Mouse (Mus musculus) liver, adult 2 months (tissue): ENCODE data around the gene Olfr998. TPM values are rescaled to one million over a fixed set of nuclear protein-coding genes. Genes with fewer than 3 reads are reported as not detected.
A peak's percentile ranks its signal among the peaks of the same experiment; 100 is the strongest.
"Not testable (repeated sequence)": the region's sequence is repeated elsewhere in the genome, so short reads cannot be mapped to it uniquely, and the experiment has no call there.

Source experiments
- DNase-seq: peaks from one replicate; pipeline ENCODE4 v3.0.0-alpha.2; 2011; ENCODE audit warnings: low read depth, low spot score; ENCODE audit errors: extremely low read depth
- H3K27ac ChIP-seq: fragments of 200-500 bp; replicated peaks from 2 replicates; pipeline ENCODE4 v1.5.1; 2012; ENCODE audit warnings: low read depth, mild to moderate bottlenecking, control low read depth, inconsistent platforms, low read length; ENCODE audit not compliant: insufficient read depth
- H3K27me3 ChIP-seq: fragments of 200-500 bp; 2 replicates; pipeline ENCODE4 v1.6.1; 2012; ENCODE audit warnings: mild to moderate bottlenecking, moderate library complexity, low read length, inconsistent platforms; ENCODE audit not compliant: control insufficient read depth, insufficient read depth
- H3K36me3 ChIP-seq: fragments of 200-500 bp; 2 replicates; pipeline ENCODE4 v1.6.1; 2012; ENCODE audit warnings: low read length, inconsistent platforms; ENCODE audit not compliant: control insufficient read depth, insufficient read depth
- H3K4me1 ChIP-seq: fragments of 200-500 bp; 2 replicates; pipeline ENCODE4 v1.6.1; 2011; ENCODE audit warnings: low read length; ENCODE audit not compliant: control insufficient read depth, insufficient read depth
- H3K4me3 ChIP-seq: fragments of 200-500 bp; 2 replicates; pipeline ENCODE4 v1.5.1; 2011; ENCODE audit warnings: low read depth, mild to moderate bottlenecking, control low read depth, low read length, moderate library complexity; ENCODE audit not compliant: insufficient read depth
- H3K79me2 ChIP-seq: fragments of 200-500 bp; 2 replicates; pipeline ENCODE4 v1.6.1; 2012; ENCODE audit warnings: inconsistent platforms, mild to moderate bottlenecking, low read length, moderate library complexity; ENCODE audit not compliant: control insufficient read depth, insufficient read depth
- H3K9ac ChIP-seq: fragments of 200-500 bp; 2 replicates; pipeline ENCODE4 v1.6.1; 2012; ENCODE audit warnings: low read depth, mild to moderate bottlenecking, control low read depth, inconsistent platforms, low read length
- CTCF ChIP-seq: fragments of 200-500 bp; IDR thresholded peaks from 2 replicates; pipeline ENCODE4 v1.5.1; 2011; ENCODE audit warnings: low read depth, low read length, control low read depth
- POLR2A ChIP-seq: fragments of 200-500 bp; IDR thresholded peaks from 2 replicates; pipeline ENCODE4 v1.6.1; 2011; ENCODE audit warnings: low read length, control low read depth; ENCODE audit not compliant: insufficient read depth; ENCODE audit errors: extremely low read depth
- WGBS: fragments of 180-500 bp; shearing (Covaris S2); methylation state at CpG from one replicate; pipeline ENCODE4 v1.1.7; 2018; 5-methylcytosine and 5-hydroxymethylcytosine counted together
- polyA plus RNA-seq: library from polyadenylated mRNA; depleted of rRNA; stranded (reverse); fragments of >200 nt; gene quantifications from 2 replicates; pipeline ENCODE4 v1.2.3, GENCODE M21; 2012; rRNA removed
- total RNA-seq: library from RNA; depleted of rRNA; stranded (reverse); fragments of >200 nt; gene quantifications from 2 replicates; pipeline ENCODE4 v1.2.3, GENCODE M21; 2014; rRNA removed

The Olfr998 gene
- not detected in 2 replicates for total RNA-seq
- polyA plus RNA-seq: not detected in 2 replicates

GRCm38 (mm10) chr2:85588648-85589047 is at the start of gene Olfr998:
Olfr998 (plus strand) TSS chr2:85588948.
- not testable (repeated sequence) for H3K27ac ChIP-seq, H3K9ac ChIP-seq, H3K36me3 ChIP-seq, H3K4me1 ChIP-seq, H3K4me3 ChIP-seq, H3K79me2 ChIP-seq, H3K27me3 ChIP-seq, DNase-seq
- WGBS: 85% methylated on average over 2 of the region's 2 CpGs

- DNase-seq: no peak
- no peak overlapping the region for H3K27ac ChIP-seq
- no peaks in the 10 kb centered on the region for H3K4me1 ChIP-seq
- WGBS: 67% methylated on average over 1 of the region's 1 CpGs
- H3K27me3 ChIP-seq: no peaks in the 10 kb centered on the region
- no peak overlapping the region for H3K4me3 ChIP-seq
- no peaks in the 10 kb centered on the region for H3K36me3 ChIP-seq
- H3K79me2 ChIP-seq: no peaks in the 10 kb centered on the region
- no peak overlapping the region for H3K9ac ChIP-seq
- TF ChIP-seq POLR2A (no peak), CTCF (no peak)
Observed at GRCm38 (mm10) chr2:85554806-85555205, 33.9 kb upstream of the Olfr998 start.

DNA sequence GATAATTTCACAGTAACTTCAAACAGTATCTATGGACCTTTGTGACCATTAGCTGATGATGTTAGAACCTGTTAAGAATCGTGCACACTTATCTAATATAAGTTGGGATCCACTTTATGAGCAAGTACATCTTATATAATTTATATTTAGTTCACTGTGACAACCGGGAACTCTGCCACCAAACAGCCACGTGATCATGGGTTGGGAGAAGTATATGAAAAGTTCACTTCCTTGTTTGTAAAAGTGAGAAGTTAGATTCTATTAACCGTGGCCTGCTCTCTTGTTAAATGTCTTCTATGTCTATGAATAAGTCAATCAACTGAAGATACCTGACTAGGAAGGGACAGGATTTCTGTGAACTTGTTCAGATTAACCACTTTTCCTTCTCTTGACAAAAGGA is 28.5 kb upstream of the Olfr998 start:
- no peak overlapping the region for H3K27ac ChIP-seq
- H3K36me3 ChIP-seq: no peaks in the 10 kb centered on the region
- no peaks in the 10 kb centered on the region for H3K4me1 ChIP-seq
- H3K27me3 ChIP-seq: no peaks in the 10 kb centered on the region
- DNase-seq: no peak
- TF ChIP-seq CTCF: no peak
- no peak for TF ChIP-seq POLR2A
- H3K79me2 ChIP-seq: no peaks in the 10 kb centered on the region
- H3K9ac ChIP-seq: no peak overlapping the region
- no peak overlapping the region for H3K4me3 ChIP-seq
- 43% methylated on average over 4 of the region's 4 CpGs for WGBS

DNA sequence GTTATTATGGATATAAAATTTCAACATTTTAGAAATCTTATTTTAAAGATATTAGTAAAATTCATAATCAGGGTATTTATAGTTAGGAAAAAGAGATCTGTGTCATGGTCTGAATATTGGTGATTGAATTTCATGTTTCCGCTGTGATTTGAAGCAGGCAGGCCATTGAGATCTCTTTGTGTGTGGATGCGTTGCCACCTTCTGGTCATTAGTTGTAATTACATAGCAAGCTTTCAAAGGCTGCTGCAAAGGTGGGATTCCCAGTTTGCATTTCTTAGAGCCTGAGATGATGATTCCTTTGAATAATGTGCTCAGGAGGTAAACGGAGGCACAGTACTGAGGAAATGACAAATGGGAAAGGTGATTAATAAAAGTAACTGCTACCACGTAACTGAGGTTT is 27.6 kb upstream of the Olfr998 start:
- no peak overlapping the region for H3K4me3 ChIP-seq
- peak; percentile 40 for DNase-seq
- no peaks in the 10 kb centered on the region for H3K27me3 ChIP-seq
- 28% methylated on average over 4 of the region's 4 CpGs for WGBS
- H3K27ac ChIP-seq: no peak overlapping the region
- TF ChIP-seq CTCF: peak; percentile 61
- no peak for TF ChIP-seq POLR2A
- H3K9ac ChIP-seq: no peak overlapping the region
- no peaks in the 10 kb centered on the region for H3K79me2 ChIP-seq
- H3K36me3 ChIP-seq: no peaks in the 10 kb centered on the region
- no peaks in the 10 kb centered on the region for H3K4me1 ChIP-seq

DNA sequence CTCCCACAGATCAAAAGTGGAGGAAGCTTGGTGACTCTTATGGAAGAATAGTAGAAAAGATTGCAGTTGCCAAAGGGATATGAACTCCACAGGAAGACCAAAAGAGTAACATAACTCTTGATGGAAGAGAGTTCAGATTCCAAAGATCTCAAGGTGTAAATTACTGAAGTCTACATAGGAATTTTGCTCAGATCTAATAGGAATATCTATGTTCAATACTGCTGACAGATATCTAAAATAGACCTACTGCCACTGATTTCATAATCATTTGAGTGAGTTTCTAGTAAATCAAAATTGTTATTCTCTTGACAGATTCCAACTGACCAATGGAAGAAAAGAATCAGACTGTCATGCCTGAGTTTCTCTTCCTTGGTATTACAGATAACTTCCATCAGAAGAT is 9.8 kb upstream of the Olfr998 start, which contains the start of gene Olfr996:
Olfr996 (plus strand) TSS at position 301 of the 400 bp plus-strand sequence.
- Histone ChIP-seq H3K27ac (no peak within 1 kb of the TSS), H3K36me3 (no peaks in the 10 kb centered on the region), H3K27me3 (no peaks in the 10 kb centered on the region), H3K79me2 (no peaks in the 10 kb centered on the region), H3K4me1 (no peaks in the 10 kb centered on the region), H3K9ac (no peak within 1 kb of the TSS), H3K4me3 (no peak within 1 kb of the TSS)
- no peak for TF ChIP-seq CTCF
- no peak for TF ChIP-seq POLR2A
- DNase-seq: no peak

GRCm38 (mm10) chr2:85611803-85612202 is 23.1 kb downstream of the Olfr998 start, which contains the start of gene Olfr1000:
Olfr1000 (minus strand) TSS chr2:85611903.
- H3K4me3 ChIP-seq: no peak within 1 kb of the TSS
- 30% methylated on average over 1 of the region's 1 CpGs for WGBS
- H3K79me2 ChIP-seq: no peaks in the 10 kb centered on the region
- no peak within 1 kb of the TSS for H3K9ac ChIP-seq
- H3K36me3 ChIP-seq: no peaks in the 10 kb centered on the region
- no peaks in the 10 kb centered on the region for H3K27me3 ChIP-seq
- no peak for DNase-seq
- no peak for TF ChIP-seq CTCF
- no peak for TF ChIP-seq POLR2A
- H3K27ac ChIP-seq: no peak within 1 kb of the TSS
- no peaks in the 10 kb centered on the region for H3K4me1 ChIP-seq

Other genes starting within 250 kb of the Olfr998 start
- not detected in 2 replicates for gene Olfr987, start 249.6 kb upstream of the Olfr998 start, total RNA-seq
- not detected in 2 replicates for gene Olfr987, start 249.6 kb upstream of the Olfr998 start, polyA plus RNA-seq
- not detected in 2 replicates for gene Olfr988, start 225.7 kb upstream of the Olfr998 start, total RNA-seq
- gene Olfr988, start 225.7 kb upstream of the Olfr998 start, polyA plus RNA-seq: not detected in 2 replicates
- not detected in 2 replicates for gene Olfr992, start 179.5 kb upstream of the Olfr998 start, total RNA-seq
- gene Olfr992, start 179.5 kb upstream of the Olfr998 start, polyA plus RNA-seq: not detected in 2 replicates
- gene Olfr993, start 174.1 kb upstream of the Olfr998 start, total RNA-seq: not detected in 2 replicates
- gene Olfr993, start 174.1 kb upstream of the Olfr998 start, polyA plus RNA-seq: not detected in 2 replicates
- not detected in 2 replicates for gene Olfr994, start 152.5 kb upstream of the Olfr998 start, total RNA-seq
- gene Olfr994, start 152.5 kb upstream of the Olfr998 start, polyA plus RNA-seq: not detected in 2 replicates
- gene Olfr995, start 145.3 kb upstream of the Olfr998 start, total RNA-seq: not detected in 2 replicates
- gene Olfr995, start 145.3 kb upstream of the Olfr998 start, polyA plus RNA-seq: not detected in 2 replicates
- gene 4833423E24Rik, start 69.9 kb upstream of the Olfr998 start, total RNA-seq: not detected in 2 replicates
- not detected in 2 replicates for gene 4833423E24Rik, start 69.9 kb upstream of the Olfr998 start, polyA plus RNA-seq
- gene Olfr996, start 9.7 kb upstream of the Olfr998 start, total RNA-seq: not detected in 2 replicates
- gene Olfr996, start 9.7 kb upstream of the Olfr998 start, polyA plus RNA-seq: not detected in 2 replicates
- not detected in 2 replicates for gene Olfr1000, start 23.0 kb downstream of the Olfr998 start, total RNA-seq
- not detected in 2 replicates for gene Olfr1000, start 23.0 kb downstream of the Olfr998 start, polyA plus RNA-seq
- not detected in 2 replicates for gene Olfr1002, start 61.8 kb downstream of the Olfr998 start, total RNA-seq
- not detected in 2 replicates for gene Olfr1002, start 61.8 kb downstream of the Olfr998 start, polyA plus RNA-seq
- not detected in 2 replicates for gene Olfr154, start 75.5 kb downstream of the Olfr998 start, total RNA-seq
- not detected in 2 replicates for gene Olfr154, start 75.5 kb downstream of the Olfr998 start, polyA plus RNA-seq
- gene Olfr1006, start 89.8 kb downstream of the Olfr998 start, total RNA-seq: not detected in 2 replicates
- not detected in 2 replicates for gene Olfr1006, start 89.8 kb downstream of the Olfr998 start, polyA plus RNA-seq
- gene Olfr1008, start 100.5 kb downstream of the Olfr998 start, total RNA-seq: not detected in 2 replicates
- not detected in 2 replicates for gene Olfr1008, start 100.5 kb downstream of the Olfr998 start, polyA plus RNA-seq
- not detected in 2 replicates for gene Olfr1009, start 126.5 kb downstream of the Olfr998 start, total RNA-seq
- not detected in 2 replicates for gene Olfr1009, start 126.5 kb downstream of the Olfr998 start, polyA plus RNA-seq
- not detected in 2 replicates for gene Olfr1012, start 173.8 kb downstream of the Olfr998 start, total RNA-seq
- not detected in 2 replicates for gene Olfr1012, start 173.8 kb downstream of the Olfr998 start, polyA plus RNA-seq
- not detected in 2 replicates for gene Olfr1013, start 178.2 kb downstream of the Olfr998 start, total RNA-seq
- not detected in 2 replicates for gene Olfr1013, start 178.2 kb downstream of the Olfr998 start, polyA plus RNA-seq
- gene Olfr1014, start 183.8 kb downstream of the Olfr998 start, total RNA-seq: not detected in 2 replicates
- not detected in 2 replicates for gene Olfr1014, start 183.8 kb downstream of the Olfr998 start, polyA plus RNA-seq
- gene Olfr1015, start 193.1 kb downstream of the Olfr998 start, total RNA-seq: not detected in 2 replicates
- gene Olfr1015, start 193.1 kb downstream of the Olfr998 start, polyA plus RNA-seq: not detected in 2 replicates
- gene Olfr1016, start 213.6 kb downstream of the Olfr998 start, total RNA-seq: not detected in 2 replicates
- not detected in 2 replicates for gene Olfr1016, start 213.6 kb downstream of the Olfr998 start, polyA plus RNA-seq
- not detected in 2 replicates for gene Olfr1018, start 229.5 kb downstream of the Olfr998 start, total RNA-seq
- gene Olfr1018, start 229.5 kb downstream of the Olfr998 start, polyA plus RNA-seq: not detected in 2 replicates